Mouse (Mus musculus) midbrain, embryonic 12.5 days (tissue): ENCODE results near the gene Cdk11b. TPM values are rescaled to one million over a fixed set of nuclear protein-coding genes. Genes with fewer than 3 reads are reported as not detected.
A peak's percentile ranks its signal among the peaks of the same experiment; 100 is the strongest.

Experiments used
- ATAC-seq: fragments of 200-750 bp; cut with Nextera tagmentation; 2 replicates; pipeline ENCODE4 v1.8.0; 2017; ENCODE audit warnings: low read depth, moderate TSS enrichment, moderate library complexity; ENCODE audit not compliant: low FRiP score
- H3K27ac ChIP-seq: fragments of 300-500 bp; sonication (generic); replicated peaks from 2 replicates; pipeline ENCODE4 v1.5.1; 2016; ENCODE audit warnings: mild to moderate bottlenecking
- H3K27me3 ChIP-seq: fragments of 300-500 bp; sonication (generic); 2 replicates; pipeline ENCODE4 v1.6.1; 2016; ENCODE audit warnings: mild to moderate bottlenecking
- H3K36me3 ChIP-seq: fragments of 300-500 bp; sonication (generic); 2 replicates; pipeline ENCODE4 v1.6.1; 2016
- H3K4me1 ChIP-seq: fragments of 300-500 bp; sonication (generic); 2 replicates; pipeline ENCODE4 v1.6.1; 2016
- H3K4me2 ChIP-seq: fragments of 300-500 bp; sonication (generic); replicated peaks from 2 replicates; pipeline ENCODE4 v1.6.1; 2016; ENCODE audit warnings: mild to moderate bottlenecking, moderate library complexity
- H3K4me3 ChIP-seq: fragments of 300-500 bp; sonication (generic); 2 replicates; pipeline ENCODE4 v1.5.1; 2016; ENCODE audit warnings: mild to moderate bottlenecking
- H3K9ac ChIP-seq: fragments of 300-500 bp; sonication (generic); replicated peaks from 2 replicates; pipeline ENCODE4 v1.6.1; 2016; ENCODE audit warnings: mild to moderate bottlenecking, moderate library complexity
- H3K9me3 ChIP-seq: fragments of 300-500 bp; sonication (generic); 2 replicates; pipeline ENCODE4 v1.6.1; 2016; ENCODE audit warnings: mild to moderate bottlenecking
- WGBS: fragments of 180-500 bp; shearing (Covaris S2); methylation state at CpG from one replicate; pipeline ENCODE4 v1.1.7; 2016; 5-methylcytosine and 5-hydroxymethylcytosine counted together
- polyA plus RNA-seq: library from polyadenylated mRNA; unstranded; fragments of >200 nt; fragmentation: Nextera tagmentation; extraction: Ambion mirVana; gene quantifications from 2 replicates; pipeline ENCODE4 v1.2.1, GENCODE M21; 2016

Gene Cdk11b
- polyA plus RNA-seq, 1 experiment from 2014 or later = 84.0 TPM

DNA sequence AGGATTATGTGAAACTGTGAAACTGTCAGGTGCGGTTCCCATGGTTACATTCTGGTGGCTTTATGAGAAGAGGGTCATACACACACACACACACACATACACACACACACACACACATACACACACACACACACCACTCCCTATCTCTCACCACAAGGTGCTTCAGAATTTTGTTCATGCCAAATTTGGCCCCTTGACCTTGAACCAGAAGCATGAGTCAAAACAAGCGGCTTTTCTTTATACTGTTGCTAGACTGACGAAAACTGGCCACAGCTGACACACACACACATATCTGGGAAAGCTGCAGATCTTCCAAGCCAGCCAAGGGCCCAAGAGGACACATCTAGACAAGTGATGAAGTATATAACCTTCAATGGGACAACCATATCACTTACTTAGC is 28.9 kb upstream of the Cdk11b start:
- Histone ChIP-seq H3K4me3 (no peak overlapping the region), H3K4me1 (no peaks in the 10 kb centered on the region), H3K9me3 (no peaks in the 10 kb centered on the region), H3K4me2 (no peak overlapping the region), H3K27ac (no peak overlapping the region), H3K36me3 (no peaks in the 10 kb centered on the region), H3K9ac (no peak overlapping the region), H3K27me3 (no peaks in the 10 kb centered on the region)
- WGBS = 84% methylated on average over 3 of the region's 3 CpGs
- no peak for ATAC-seq

DNA sequence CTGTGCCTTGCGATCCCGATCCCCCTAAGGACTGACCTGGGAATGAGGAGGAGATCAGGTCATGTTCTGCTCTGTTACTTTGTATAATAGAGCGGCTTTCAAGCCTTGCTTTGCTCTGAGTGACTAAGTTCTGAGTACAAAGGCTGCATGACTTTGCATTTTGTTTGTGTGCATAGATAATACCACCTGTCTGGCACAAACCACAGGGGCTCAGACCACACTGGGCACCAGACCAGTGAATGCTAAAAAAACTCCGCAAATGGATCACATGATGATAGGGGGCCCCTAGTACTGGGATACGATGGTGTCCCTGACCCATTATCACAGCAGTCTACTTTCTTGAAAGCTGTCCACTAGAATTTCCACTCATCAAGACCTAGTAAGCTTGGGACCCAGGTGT is 28.0 kb upstream of the Cdk11b start:
- WGBS = 82% methylated on average over 5 of the region's 5 CpGs

DNA sequence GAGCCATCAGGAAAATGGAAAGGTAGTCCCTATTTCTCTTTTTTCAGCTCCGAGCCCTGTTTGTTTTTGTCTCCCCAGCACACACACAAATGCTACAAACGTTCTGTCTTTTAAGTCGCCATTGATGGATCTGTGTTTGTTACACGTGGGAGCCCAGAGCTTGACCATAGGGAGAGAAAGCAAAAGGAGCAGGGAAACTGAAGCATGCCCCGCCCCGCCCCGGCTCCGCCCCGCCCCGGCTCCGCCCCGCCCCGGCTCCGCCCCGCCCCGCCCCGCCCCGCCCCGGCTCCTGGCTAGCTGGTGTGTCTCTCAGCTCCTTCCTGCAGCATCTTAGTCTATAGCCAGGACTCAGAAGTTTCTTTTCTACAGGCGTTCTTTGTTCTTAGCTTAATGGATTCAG is 26.1 kb upstream of the Cdk11b start:
- Histone ChIP-seq H3K4me2 (no peak overlapping the region), H3K9ac (no peak overlapping the region), H3K9me3 (no peaks in the 10 kb centered on the region), H3K27me3 (no peaks in the 10 kb centered on the region), H3K36me3 (no peaks in the 10 kb centered on the region), H3K4me1 (peaks cover 15% of the 10 kb centered on the region), H3K4me3 (no peak overlapping the region), H3K27ac (no peak overlapping the region)
- 26% methylated on average over 20 of the region's 20 CpGs for WGBS
- ATAC-seq = no peak

More for the DNA sequence above, 28.0 kb upstream of the Cdk11b start:
- Histone ChIP-seq H3K27ac (no peak overlapping the region), H3K9me3 (no peaks in the 10 kb centered on the region), H3K27me3 (no peaks in the 10 kb centered on the region), H3K4me3 (no peak overlapping the region), H3K4me1 (no peaks in the 10 kb centered on the region), H3K9ac (no peak overlapping the region), H3K36me3 (no peaks in the 10 kb centered on the region), H3K4me2 (no peak overlapping the region)
- ATAC-seq = no peak

- Histone ChIP-seq H3K4me1 (peaks cover 18% of the 10 kb centered on the region), H3K27me3 (no peaks in the 10 kb centered on the region), H3K4me3 (peak overlapping the region; percentile 98), H3K9me3 (no peaks in the 10 kb centered on the region), H3K36me3 (peaks cover 4% of the 10 kb centered on the region; the same call in 1 of the 2 replicates), H3K4me2 (peak overlapping the region; percentile 93), H3K9ac (peak overlapping the region; percentile 95; the same call in 1 of the 2 replicates), H3K27ac (peak overlapping the region; percentile 99)
- WGBS = 90% methylated on average over 11 of the region's 11 CpGs
- ATAC-seq = no peak
Measured at GRCm38 (mm10) chr4:155599901-155600825, 24.5 kb upstream of the Cdk11b start.

DNA sequence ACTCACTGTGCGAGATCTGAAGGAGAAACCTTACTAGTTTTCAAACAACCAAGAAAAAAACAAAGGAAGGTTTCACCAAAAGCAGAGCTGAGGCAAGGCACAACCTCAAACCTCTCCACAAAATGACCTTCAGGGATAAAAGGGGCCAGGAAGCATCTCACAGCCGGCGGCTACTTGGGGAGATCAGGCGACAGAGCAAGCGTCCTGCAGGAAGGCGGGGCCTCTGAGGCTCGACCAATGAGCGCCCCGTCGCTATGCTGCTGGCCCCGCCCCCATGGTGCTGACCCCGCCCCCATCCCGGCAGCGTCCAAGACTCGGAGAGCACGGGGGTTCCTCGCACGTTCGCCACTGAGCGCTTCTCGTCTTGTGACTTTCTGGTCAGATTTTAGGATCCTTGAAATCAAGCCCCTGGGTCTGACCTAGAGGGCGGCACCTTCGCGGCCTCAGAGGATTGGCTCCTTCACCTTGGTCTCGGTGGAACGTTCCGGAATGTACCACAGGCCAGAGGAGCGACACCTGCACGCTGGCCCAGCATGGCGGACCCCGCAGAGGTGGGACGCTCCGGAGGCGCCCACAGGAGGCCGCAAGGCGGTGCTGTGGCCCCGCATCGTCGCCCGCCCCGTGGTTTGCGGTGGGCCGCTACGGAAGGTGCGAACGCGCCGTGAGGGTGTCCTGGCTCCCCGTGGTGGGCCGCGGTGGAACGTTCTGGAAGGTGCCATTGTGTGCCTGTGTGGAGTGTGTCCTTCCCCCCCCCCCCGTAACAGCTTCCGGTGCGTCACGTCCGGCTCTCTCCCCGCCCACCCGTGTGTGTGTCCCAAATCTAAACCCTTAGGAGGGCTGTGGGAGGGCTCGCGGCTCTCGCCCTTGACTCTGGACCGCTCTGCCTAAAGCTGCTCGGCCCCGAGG is 23.3 kb upstream of the Cdk11b start, which contains the start of gene Slc35e2:
Gene Slc35e2 (plus strand): TSS at position 326 of the 906 bp plus-strand sequence.
- Histone ChIP-seq H3K9ac (peak within 1 kb of the TSS; percentile 95), H3K4me2 (peak within 1 kb of the TSS; percentile 93), H3K27ac (peak within 1 kb of the TSS; percentile 99), H3K4me1 (peaks cover 18% of the 10 kb centered on the region), H3K4me3 (peak within 1 kb of the TSS; percentile 98), H3K9me3 (no peaks in the 10 kb centered on the region), H3K27me3 (no peaks in the 10 kb centered on the region), H3K36me3 (peaks cover 8% of the 10 kb centered on the region)
- WGBS = under 1% methylated on average over 64 of the region's 65 CpGs
- ATAC-seq = peak; percentile 95

DNA sequence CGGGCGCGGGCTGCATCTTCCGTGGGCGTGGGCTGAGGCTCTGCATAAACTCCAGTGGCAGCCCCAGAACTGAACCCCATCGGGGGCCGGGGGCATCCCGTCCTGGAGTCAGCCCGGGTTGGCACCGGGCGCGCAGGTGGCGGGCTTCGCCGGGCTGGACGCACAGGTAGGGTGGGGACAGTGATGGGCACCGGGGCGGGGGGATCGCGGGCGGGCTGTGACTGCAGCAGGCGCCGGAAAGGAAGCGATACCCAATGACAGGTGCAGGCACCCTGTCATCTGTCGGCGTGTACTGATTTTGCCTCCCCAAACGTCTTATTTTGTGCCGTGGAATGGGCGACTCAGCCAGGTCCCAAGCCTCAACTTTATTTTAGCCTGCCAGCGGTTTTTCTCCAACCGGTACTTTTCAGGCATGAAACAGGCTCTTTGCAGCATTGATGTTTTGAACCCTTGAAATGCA is 22.6 kb upstream of the Cdk11b start:
- Histone ChIP-seq H3K36me3 (peaks cover 14% of the 10 kb centered on the region), H3K4me1 (peaks cover 18% of the 10 kb centered on the region), H3K9me3 (no peaks in the 10 kb centered on the region), H3K4me3 (peak overlapping the region; percentile 98), H3K27ac (peak overlapping the region; percentile 99), H3K9ac (peak overlapping the region; percentile 95), H3K4me2 (peak overlapping the region; percentile 93), H3K27me3 (no peaks in the 10 kb centered on the region)
- no peak for ATAC-seq
- WGBS = 2% methylated on average over 31 of the region's 31 CpGs

DNA sequence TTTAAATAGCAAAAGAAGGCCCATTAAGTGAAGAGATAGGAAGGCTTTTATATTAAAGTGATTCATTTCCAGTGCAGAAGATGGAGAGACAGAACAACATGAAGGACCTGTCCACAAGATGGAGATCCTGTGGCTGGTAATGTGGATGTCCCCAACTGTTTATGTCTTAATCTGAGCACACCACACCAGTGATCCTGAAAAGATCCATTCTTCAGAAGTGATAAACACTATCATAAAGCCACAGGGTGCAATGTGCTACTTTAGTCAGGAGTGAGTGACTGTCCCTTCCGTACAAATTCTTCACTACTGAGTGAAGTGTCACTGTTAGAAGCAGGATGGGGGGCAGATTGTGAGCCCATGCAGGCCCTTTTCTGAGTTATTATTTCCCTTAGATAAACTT is 21.9 kb upstream of the Cdk11b start:
- H3K4me2 ChIP-seq = peak overlapping the region; percentile 93
- H3K36me3 ChIP-seq = peaks cover 14% of the 10 kb centered on the region
- no peaks in the 10 kb centered on the region for H3K27me3 ChIP-seq
- H3K9ac ChIP-seq = peak overlapping the region; percentile 95
- peaks cover 18% of the 10 kb centered on the region for H3K4me1 ChIP-seq
- H3K9me3 ChIP-seq = no peaks in the 10 kb centered on the region
- no peak for ATAC-seq
- H3K4me3 ChIP-seq = peak overlapping the region; percentile 98
- WGBS = 89% methylated on average over 1 of the region's 1 CpGs
- no peak overlapping the region for H3K27ac ChIP-seq

- H3K4me3 ChIP-seq = no peak overlapping the region
- H3K4me1 ChIP-seq = peaks cover 18% of the 10 kb centered on the region
- H3K4me2 ChIP-seq = no peak overlapping the region
- peaks cover 14% of the 10 kb centered on the region for H3K36me3 ChIP-seq
- ATAC-seq = no peak
- H3K27ac ChIP-seq = no peak overlapping the region
- 92% methylated on average over 6 of the region's 6 CpGs for WGBS
- no peaks in the 10 kb centered on the region for H3K9me3 ChIP-seq
- H3K27me3 ChIP-seq = no peaks in the 10 kb centered on the region
- H3K9ac ChIP-seq = no peak overlapping the region
Measured at GRCm38 (mm10) chr4:155603801-155604200, 20.9 kb upstream of the Cdk11b start.

DNA sequence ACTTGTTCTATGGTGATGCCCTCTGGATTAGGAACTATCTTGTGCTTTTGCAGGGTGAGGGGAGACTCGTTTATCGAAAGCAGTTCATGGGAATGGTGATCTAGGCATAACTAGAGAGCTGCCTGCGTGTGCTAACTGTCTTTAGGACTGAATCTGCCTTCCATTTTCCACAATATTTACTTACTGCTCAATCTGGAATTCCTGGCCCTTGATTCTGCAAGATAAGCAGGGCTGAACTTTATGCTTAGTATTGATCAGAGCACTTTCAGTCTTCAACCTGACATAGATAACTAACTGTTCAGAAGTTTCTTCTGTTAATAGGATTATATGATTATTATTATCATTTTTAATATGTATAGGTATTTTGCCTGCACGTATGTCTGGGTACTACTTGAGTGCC is 19.5 kb upstream of the Cdk11b start:
- H3K4me1 ChIP-seq = peaks cover 18% of the 10 kb centered on the region
- no peak overlapping the region for H3K27ac ChIP-seq
- H3K27me3 ChIP-seq = no peaks in the 10 kb centered on the region
- H3K36me3 ChIP-seq = peaks cover 19% of the 10 kb centered on the region
- H3K9me3 ChIP-seq = no peaks in the 10 kb centered on the region
- 92% methylated on average over 4 of the region's 4 CpGs for WGBS
- no peak overlapping the region for H3K9ac ChIP-seq
- ATAC-seq = no peak
- no peak overlapping the region for H3K4me2 ChIP-seq
- H3K4me3 ChIP-seq = no peak overlapping the region

GRCm38 (mm10) chr4:155606825-155607224 is 17.8 kb upstream of the Cdk11b start:
- Histone ChIP-seq H3K9ac (no peak overlapping the region), H3K4me2 (no peak overlapping the region), H3K27ac (no peak overlapping the region), H3K27me3 (no peaks in the 10 kb centered on the region), H3K9me3 (no peaks in the 10 kb centered on the region), H3K4me3 (no peak overlapping the region), H3K36me3 (peaks cover 33% of the 10 kb centered on the region), H3K4me1 (peaks cover 18% of the 10 kb centered on the region)
- WGBS = 88% methylated on average over 2 of the region's 2 CpGs
- no peak for ATAC-seq

DNA sequence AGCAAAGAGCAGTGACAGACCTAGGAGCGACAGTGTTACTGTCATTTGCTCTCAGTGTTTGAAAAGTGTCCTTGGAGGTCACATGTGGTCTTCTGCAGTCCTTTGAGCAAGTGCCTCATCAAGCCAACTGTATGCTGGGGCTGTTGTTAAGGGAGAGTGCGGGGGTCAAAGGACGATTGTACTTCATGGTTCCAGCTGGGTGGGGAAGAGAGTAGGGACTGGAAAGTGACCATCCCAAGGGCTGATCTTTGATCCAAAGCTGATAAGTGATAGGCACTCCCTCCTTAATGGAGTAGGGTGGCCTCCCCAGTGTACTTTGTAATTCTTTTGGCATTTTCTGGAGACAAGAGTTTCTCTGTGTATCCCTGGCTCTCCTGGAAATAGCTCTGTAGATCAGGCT is 12.8 kb upstream of the Cdk11b start:
- Histone ChIP-seq H3K4me3 (no peak overlapping the region), H3K36me3 (peaks cover 66% of the 10 kb centered on the region), H3K4me1 (no peaks in the 10 kb centered on the region), H3K9ac (no peak overlapping the region), H3K27ac (no peak overlapping the region), H3K27me3 (no peaks in the 10 kb centered on the region), H3K9me3 (no peaks in the 10 kb centered on the region), H3K4me2 (no peak overlapping the region)
- no peak for ATAC-seq
- 93% methylated on average over 3 of the region's 3 CpGs for WGBS

GRCm38 (mm10) chr4:155613264-155613663 is 11.4 kb upstream of the Cdk11b start:
- Histone ChIP-seq H3K36me3 (peaks cover 80% of the 10 kb centered on the region), H3K27ac (no peak overlapping the region)
- 96% methylated on average over 3 of the region's 3 CpGs for WGBS

More at GRCm38 (mm10) chr4:155613264-155613663, 11.4 kb upstream of the Cdk11b start:
- ATAC-seq = no peak
- Histone ChIP-seq H3K9me3 (no peaks in the 10 kb centered on the region), H3K4me1 (no peaks in the 10 kb centered on the region), H3K4me3 (no peak overlapping the region), H3K4me2 (no peak overlapping the region), H3K9ac (no peak overlapping the region), H3K27me3 (no peaks in the 10 kb centered on the region)
